In genomic region chr5:24447624-24448298, GRCm38 (mm10) we compare ENCODE assay signal across 8 mouse cellular contexts. TPM values are rescaled to one million over a fixed set of nuclear protein-coding genes. Genes with fewer than 3 reads are reported as not detected.
DNase-seq lines count a peak whose midpoint lies in the region; ATAC-seq and TF ChIP-seq lines count a peak whose summit lies in the region.

Tmub1 (minus strand) TSS chr5:24447854.

- TF ChIP-seq CTCF in ES-Bruce4 (IDR thresholded peaks at IDR 0.05; ENCODE audit: low read depth, low read length) = no peak
- TF ChIP-seq CTCF in liver, postnatal 0 days (IDR thresholded peaks at IDR 0.05; ENCODE audit: low read depth) = no peak

- no peaks in the 10 kb centered on the region for H3K27me3 ChIP-seq in ES-Bruce4 (ENCODE audit: control insufficient read depth, insufficient read depth, low read length, poor library complexity, severe bottlenecking)
- peaks cover 14% of the 10 kb centered on the region; the same call in 1 of the 2 replicates for H3K27me3 ChIP-seq in forebrain, embryonic 15.5 days
- H3K27me3 ChIP-seq in liver, postnatal 0 days (ENCODE audit: insufficient read depth, low read length) = no peaks in the 10 kb centered on the region
- H3K27me3 ChIP-seq in neural tube, embryonic 14.5 days (ENCODE audit: control insufficient read depth, insufficient read depth, low read length) = no peaks in the 10 kb centered on the region; the same call in 1 of the 2 replicates

- WGBS in forebrain, embryonic 15.5 days = 2% methylated on average over 34 of the region's 34 CpGs
- 3% methylated on average over 31 of the region's 34 CpGs for WGBS in liver, postnatal 0 days (ENCODE audit: insufficient replicate concordance)
- 1% methylated on average over 32 of the region's 34 CpGs for WGBS in neural tube, embryonic 14.5 days

- H3K27ac ChIP-seq in ES-Bruce4 (ENCODE audit: insufficient read depth, low read length) = no peak within 1 kb of the TSS
- no peak within 1 kb of the TSS for H3K27ac ChIP-seq in forebrain, embryonic 15.5 days (replicated peaks)
- peak within 1 kb of the TSS; percentile 11; the same call in 1 of the 2 replicates for H3K27ac ChIP-seq in liver, postnatal 0 days (ENCODE audit: low read depth)
- H3K27ac ChIP-seq in neural tube, embryonic 14.5 days (ENCODE audit: low read depth, low read length) = 0 out of 2 replicates have a peak within 1 kb of the TSS, but pooled peaks have one; percentile 22

- peaks cover 2% of the 10 kb centered on the region for H3K4me1 ChIP-seq in ES-Bruce4 (ENCODE audit: control insufficient read depth, insufficient read depth, low read length)
- peaks cover 43% of the 10 kb centered on the region for H3K4me1 ChIP-seq in forebrain, embryonic 15.5 days
- peaks cover 34% of the 10 kb centered on the region for H3K4me1 ChIP-seq in liver, postnatal 0 days (ENCODE audit: insufficient read depth)
- H3K4me1 ChIP-seq in neural tube, embryonic 14.5 days (ENCODE audit: control insufficient read depth, insufficient read depth, low read length) = peaks cover 22% of the 10 kb centered on the region

- peak within 1 kb of the TSS; percentile 60 for H3K9ac ChIP-seq in ES-Bruce4 (ENCODE audit: low read depth, poor library complexity, severe bottlenecking)
- peak within 1 kb of the TSS; percentile 63 for H3K9ac ChIP-seq in forebrain, embryonic 15.5 days (replicated peaks)
- peak within 1 kb of the TSS; percentile 32; the same call in 1 of the 2 replicates for H3K9ac ChIP-seq in liver, postnatal 0 days (replicated peaks)
- H3K9ac ChIP-seq in neural tube, embryonic 14.5 days (replicated peaks; ENCODE audit: low read depth, low read length) = peak within 1 kb of the TSS; percentile 63

- H3K9me3 ChIP-seq in ES-Bruce4 (replicated peaks; ENCODE audit: control insufficient read depth, insufficient read depth, low read length, poor library complexity, severe bottlenecking) = no peaks in the 10 kb centered on the region
- no peaks in the 10 kb centered on the region for H3K9me3 ChIP-seq in forebrain, embryonic 15.5 days
- H3K9me3 ChIP-seq in liver, postnatal 0 days (ENCODE audit: low read length) = no peaks in the 10 kb centered on the region
- H3K9me3 ChIP-seq in neural tube, embryonic 14.5 days (ENCODE audit: control insufficient read depth, low read length) = no peaks in the 10 kb centered on the region

- H3K4me3 ChIP-seq in ES-Bruce4 (ENCODE audit: low read depth, low read length) = peak within 1 kb of the TSS; percentile 63
- peak within 1 kb of the TSS; percentile 63 for H3K4me3 ChIP-seq in forebrain, embryonic 15.5 days
- peak within 1 kb of the TSS; percentile 48 for H3K4me3 ChIP-seq in liver, postnatal 0 days (ENCODE audit: low read depth, low read length)
- H3K4me3 ChIP-seq in neural tube, embryonic 14.5 days (ENCODE audit: low read depth, low read length) = peak within 1 kb of the TSS; percentile 64

- H3K36me3 ChIP-seq in ES-Bruce4 (ENCODE audit: control insufficient read depth, insufficient read depth, low read length, poor library complexity, severe bottlenecking) = no peaks in the 10 kb centered on the region
- peaks cover 5% of the 10 kb centered on the region; the same call in 1 of the 2 replicates for H3K36me3 ChIP-seq in forebrain, embryonic 15.5 days
- H3K36me3 ChIP-seq in liver, postnatal 0 days (replicated peaks; ENCODE audit: insufficient read depth, low read length) = peaks cover 2% of the 10 kb centered on the region; the same call in 1 of the 2 replicates
- no peaks in the 10 kb centered on the region; the same call in 1 of the 2 replicates for H3K36me3 ChIP-seq in neural tube, embryonic 14.5 days (ENCODE audit: control insufficient read depth, insufficient read depth, low read length)

- TF ChIP-seq EP300 in ES-Bruce4 (IDR thresholded peaks at IDR 0.05; ENCODE audit: insufficient read depth, low read depth, low read length) = 0 out of 2 replicates have a peak, but pooled peaks have one; percentile 50
- no peak for TF ChIP-seq EP300 in liver, postnatal 0 days (IDR thresholded peaks at IDR 0.05; ENCODE audit: low read depth)

- peak within 1 kb of the TSS; percentile 82 for H3K4me2 ChIP-seq in forebrain, embryonic 15.5 days (replicated peaks)
- H3K4me2 ChIP-seq in liver, postnatal 0 days (ENCODE audit: low read depth, low read length) = peak within 1 kb of the TSS; percentile 70
- peak within 1 kb of the TSS; percentile 92 for H3K4me2 ChIP-seq in neural tube, embryonic 14.5 days (ENCODE audit: low read depth, low read length)

- DNase-seq in heart, postnatal 14 days = peak; percentile 77 to 83
- DNase-seq in layer of hippocampus, adult 11-12 months (ENCODE audit: low spot score) = peak; percentile 86
- peak; percentile 87 for DNase-seq in liver, postnatal 0 days
- peak; percentile 88 for DNase-seq in testis, postnatal 10 days (ENCODE audit: low spot score)

- intact Hi-C loops in heart, postnatal 14 days (cut with DNase I) = no loop called here

- no peak for TF ChIP-seq POLR2A in ES-Bruce4 (IDR thresholded peaks at IDR 0.05; ENCODE audit: insufficient read depth, low read length)

- peak; percentile 46 for ATAC-seq in cerebellum, adult (ENCODE audit: insufficient number of reproducible peaks, low FRiP score, low TSS enrichment)
- peak; percentile 32 for ATAC-seq in forebrain, embryonic 15.5 days (replicated peaks)
- ATAC-seq in liver, postnatal 0 days = peak; percentile 69
- peak; percentile 52 for ATAC-seq in neural tube, embryonic 14.5 days (ENCODE audit: low read depth)

RNA-seq across cellular contexts. Expression of gene Tmub1, which starts in this region (rescaled TPM):
- 4.8 and 7.7 TPM in 2 replicates for polyA plus RNA-seq in ES-Bruce4 (2011; ENCODE audit: insufficient read depth, insufficient read length, low read depth, missing spikeins)
- polyA plus RNA-seq in forebrain, embryonic 15.5 days (2015; fragmentation: Nextera tagmentation; extraction: Ambion mirVana) = 39.4 and 40.1 TPM in 2 replicates
- 10 to 100 TPM in 1 of 2 experiments, 1 to 10 TPM in 1; 9.2 to 10.9 TPM for total RNA-seq in heart, postnatal 14 days (2021)
- polyA plus RNA-seq in liver, postnatal 0 days (2015; fragmentation: Nextera tagmentation; extraction: Ambion mirVana) = 5.2 and 5.5 TPM in 2 replicates
- 63.9 and 68.0 TPM in 2 replicates for polyA plus RNA-seq in neural tube, embryonic 14.5 days (2014; fragmentation: Nextera tagmentation; extraction: Ambion mirVana)

Comparison
In these comparisons a context has a peak if more than half of its experiments do, and no peak if none do; other contexts are left out.
1. H3K27ac ChIP-seq: peak in liver, postnatal 0 days (single experiment) and neural tube, embryonic 14.5 days (single experiment); none in ES-Bruce4 (single experiment) and forebrain, embryonic 15.5 days (single experiment).
2. Peak in every context shown above with its lines, with median percentiles within 50 percentile points of each other: H3K4me3 ChIP-seq, H3K9ac ChIP-seq, ATAC-seq, H3K4me2 ChIP-seq and DNase-seq.